Mouse (Mus musculus) left cerebral cortex, postnatal 25 days (tissue): ENCODE measurements around the gene Mical2. TPM values are rescaled to one million over a fixed set of nuclear protein-coding genes. Genes with fewer than 3 reads are reported as not detected.

Source experiments
- DNase-seq, 2 experiments: peaks; one replicate each; pipeline ENCODE4 v3.0.0; 2022; ENCODE audit warnings: low spot score in 2 of 2, mixed read lengths in 1 of 2
- intact Hi-C: fragments of 180-260 bp; cut with DNase I; formaldehyde crosslinking; loops from one replicate; pipeline ENCODE4 v1.15.1; 2025
- total RNA-seq, 2 experiments: library from RNA; stranded (reverse); gene quantifications; 2 replicates each; pipeline ENCODE4 v1.2.3; 2021

Gene Mical2
- total RNA-seq, 2 experiments from 2014 or later = 610 to 744 TPM

DNA sequence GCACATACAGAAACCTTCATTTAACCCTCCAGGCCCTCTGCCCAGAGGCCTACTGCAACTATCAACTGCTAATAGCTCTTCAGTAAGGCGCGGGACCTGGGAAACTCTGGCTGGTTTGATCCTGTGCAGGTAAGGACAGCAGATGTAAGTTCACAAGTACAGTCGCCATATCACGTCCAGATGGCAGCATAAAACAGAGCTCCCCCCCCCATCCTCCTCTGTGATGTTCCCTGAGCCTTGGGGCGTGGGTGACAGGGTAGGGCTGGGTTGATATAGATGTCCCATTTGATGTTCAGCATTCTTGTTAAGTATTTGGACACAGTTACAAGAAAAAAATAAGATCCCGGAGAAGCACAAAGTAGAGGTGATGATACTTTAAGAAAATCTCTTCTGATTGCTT, 20.1 kb upstream of the Mical2 start:
- intact Hi-C loops = no loop called here
- DNase-seq = no peak

DNA sequence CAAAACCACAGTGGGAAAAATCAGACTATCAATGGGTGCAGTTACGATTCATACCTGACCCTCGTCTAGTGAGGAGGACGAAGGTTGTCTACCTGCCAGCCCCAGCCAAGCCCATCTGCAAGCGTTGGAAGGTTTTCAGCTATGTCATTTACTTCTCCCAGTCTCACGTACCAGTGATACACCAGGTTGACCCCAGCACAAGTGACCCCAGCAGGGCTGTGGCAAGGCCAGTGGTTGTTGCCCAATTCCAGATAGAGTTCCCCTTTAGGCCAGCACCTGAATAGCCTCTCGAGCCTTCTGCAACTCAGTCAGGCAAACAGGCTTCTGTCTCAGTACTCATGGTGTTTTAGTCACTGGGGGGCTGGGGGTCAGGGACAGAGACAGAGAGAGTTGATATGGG, 17.9 kb upstream of the Mical2 start:
- DNase-seq = no peak
- intact Hi-C loops = no loop called here

- DNase-seq = no peak
- intact Hi-C loops = no loop called here
Measured at GRCm38 (mm10) chr7:112208323-112209167, 17.1 kb upstream of the Mical2 start.

- intact Hi-C loops = no loop called here
- peak in 1 of 2 experiments; percentile 10 for DNase-seq
Measured at GRCm38 (mm10) chr7:112209621-112210020, 16.0 kb upstream of the Mical2 start.

- intact Hi-C loops = no loop called here
Measured at GRCm38 (mm10) chr7:112212921-112213721, 12.5 kb upstream of the Mical2 start.

GRCm38 (mm10) chr7:112215871-112216270, 9.8 kb upstream of the Mical2 start:
- intact Hi-C loops = no loop called here
- no peak for DNase-seq

More at GRCm38 (mm10) chr7:112212921-112213721, 12.5 kb upstream of the Mical2 start:
- DNase-seq = peak in 1 of 2 experiments; percentile 78

DNA sequence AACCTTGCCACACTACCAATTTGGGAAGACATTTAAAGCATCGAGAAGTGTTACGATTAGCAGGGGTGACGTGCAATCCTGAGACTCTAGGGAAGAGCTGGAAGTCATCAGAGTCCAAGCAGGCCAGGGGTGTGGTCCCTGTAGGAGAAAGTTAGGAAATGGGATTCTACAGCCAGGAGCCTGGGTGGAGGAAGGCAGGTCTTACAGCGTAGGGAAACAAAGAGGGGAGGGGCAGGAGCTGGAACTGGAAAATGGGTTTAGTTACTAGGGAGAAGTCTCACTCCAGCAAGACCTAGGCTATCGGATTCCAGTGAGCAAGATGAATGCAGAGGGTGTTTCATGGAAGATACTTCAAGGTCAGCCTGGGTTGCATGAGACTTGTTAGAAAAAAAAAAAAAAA, 8.9 kb upstream of the Mical2 start:
- intact Hi-C loops = no loop called here
- no peak for DNase-seq

- intact Hi-C loops = no loop called here
Measured at GRCm38 (mm10) chr7:112217208-112217607, 8.4 kb upstream of the Mical2 start.

GRCm38 (mm10) chr7:112222733-112223524, 2.7 kb upstream of the Mical2 start:
- peak; percentile 76 to 97 for DNase-seq
- intact Hi-C loops = loop anchor here (1.0 kb wide), 1 partner anchor 19 kb away; no protein-coding TSS in a partner anchor

More at GRCm38 (mm10) chr7:112217208-112217607, 8.4 kb upstream of the Mical2 start:
- no peak for DNase-seq

- DNase-seq = peak in 1 of 2 experiments; percentile 5
- intact Hi-C loops = loop anchor here (5.0 kb wide), 2 partner anchors 72 to 107 kb away; no protein-coding TSS in a partner anchor
Measured at GRCm38 (mm10) chr7:112224854-112225253, 802 bp upstream of the Mical2 start.

- peak in 1 of 2 experiments; percentile 15 for DNase-seq
- intact Hi-C loops = loop anchor here (2.0 to 5.0 kb wide), 3 partner anchors 44 to 106 kb away; no protein-coding TSS in a partner anchor
Measured at GRCm38 (mm10) chr7:112226446-112227265, 1.0 kb downstream of the Mical2 start.

DNA sequence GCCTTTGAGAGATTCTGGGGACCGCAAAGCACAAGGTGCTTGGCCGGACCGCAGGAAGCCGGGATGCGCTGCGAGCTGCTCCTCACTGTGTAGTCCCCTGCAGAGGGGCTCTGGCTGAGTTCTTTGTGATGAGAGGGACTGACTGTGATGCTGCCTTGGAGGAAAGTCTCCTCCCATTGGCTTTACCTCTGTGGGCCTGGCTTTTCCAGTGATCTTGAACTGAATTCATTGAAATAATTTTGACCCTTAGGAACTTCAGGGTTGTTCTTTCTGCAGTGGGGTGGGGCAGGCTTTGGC, 1.6 kb downstream of the Mical2 start:
- no peak for DNase-seq
- intact Hi-C loops = loop anchor here (2.0 to 5.0 kb wide), 3 partner anchors 44 to 105 kb away; no protein-coding TSS in a partner anchor

DNA sequence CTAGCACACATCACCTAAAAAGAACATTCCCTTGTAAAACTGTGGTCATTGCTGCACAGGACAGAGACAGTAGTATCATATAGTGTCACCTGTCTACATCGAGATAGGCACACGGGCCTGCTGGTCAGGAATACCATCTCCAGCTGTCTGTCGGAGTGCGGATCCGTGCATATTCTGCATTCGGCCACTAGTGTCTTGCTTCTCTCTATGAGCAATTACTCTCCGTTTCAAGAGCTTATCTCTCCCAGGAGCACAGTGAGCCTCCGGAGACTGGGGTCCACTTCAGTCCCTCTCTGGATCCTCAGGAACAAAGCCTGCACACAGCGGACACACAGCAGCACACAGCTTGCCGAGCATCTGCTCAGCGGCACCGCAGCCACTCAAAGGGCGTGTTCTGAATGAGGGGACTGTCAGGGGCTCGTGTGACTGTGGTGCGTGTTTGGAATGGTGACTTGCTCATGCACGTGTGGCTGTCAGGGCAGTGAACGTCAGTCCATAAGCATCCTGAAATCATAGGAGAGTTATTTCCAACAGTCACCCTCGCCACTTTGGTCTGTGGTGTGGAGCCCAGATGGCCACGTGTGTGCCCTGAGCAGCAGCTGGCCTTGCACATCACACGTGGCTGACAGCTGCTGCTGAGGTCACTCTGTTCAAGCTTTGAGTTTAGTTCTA, 3.3 kb downstream of the Mical2 start:
- intact Hi-C loops = loop anchor here (5.0 kb wide), 2 partner anchors 68 to 103 kb away; no protein-coding TSS in a partner anchor
- no peak for DNase-seq

DNA sequence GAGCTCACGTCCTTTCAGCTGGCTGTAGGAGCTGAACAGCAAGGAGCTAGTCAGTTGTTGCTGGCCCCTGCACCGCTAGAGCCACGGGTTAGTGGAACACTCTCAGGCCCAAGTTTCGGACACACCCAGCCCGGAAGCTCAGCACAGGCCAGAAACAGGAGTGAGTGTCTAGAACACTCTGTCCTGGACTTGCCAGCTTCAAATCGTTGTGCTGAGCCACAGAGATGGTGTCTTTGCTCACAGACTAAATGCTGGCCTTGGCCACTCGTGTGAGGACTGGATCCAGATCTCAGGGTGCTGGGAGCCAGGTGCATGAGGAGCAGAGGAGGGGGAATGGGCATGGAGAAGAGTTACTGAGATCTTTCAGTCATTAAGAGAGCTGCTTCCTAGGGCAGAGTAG, 6.1 kb downstream of the Mical2 start:
- intact Hi-C loops = no loop called here
- DNase-seq = no peak

- intact Hi-C loops = loop anchor here (1.0 kb wide), 1 partner anchor 8 kb away; no protein-coding TSS in a partner anchor
- peak; percentile 78 to 94 for DNase-seq
Measured at GRCm38 (mm10) chr7:112233345-112234005, 7.8 kb downstream of the Mical2 start.

- DNase-seq = no peak
- intact Hi-C loops = no loop called here
Measured at GRCm38 (mm10) chr7:112234410-112234809, 8.8 kb downstream of the Mical2 start.

DNA sequence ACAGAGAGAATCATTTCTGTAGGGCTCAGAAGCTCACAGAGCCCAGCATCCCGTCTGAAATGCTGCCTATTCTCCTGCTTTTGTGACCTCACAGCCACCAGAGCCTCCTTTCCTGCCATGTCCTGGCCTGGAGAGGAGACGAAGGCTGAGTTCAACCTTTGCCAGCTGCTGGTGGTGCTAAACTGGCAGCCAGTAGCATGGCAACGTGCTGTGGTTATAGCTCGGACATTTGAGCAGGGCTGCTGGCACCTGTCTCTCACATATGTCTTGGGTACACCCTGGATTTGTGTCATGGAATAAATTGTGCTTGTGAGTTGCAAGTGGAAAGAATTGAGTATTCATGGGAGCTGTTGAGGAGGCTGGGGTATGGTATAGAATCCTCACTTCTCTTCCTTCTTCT, 9.8 kb downstream of the Mical2 start:
- DNase-seq = no peak
- intact Hi-C loops = no loop called here

- intact Hi-C loops = no loop called here
- no peak for DNase-seq
Measured at GRCm38 (mm10) chr7:112237211-112237610, 11.6 kb downstream of the Mical2 start.
